In the genomic region with DNA sequence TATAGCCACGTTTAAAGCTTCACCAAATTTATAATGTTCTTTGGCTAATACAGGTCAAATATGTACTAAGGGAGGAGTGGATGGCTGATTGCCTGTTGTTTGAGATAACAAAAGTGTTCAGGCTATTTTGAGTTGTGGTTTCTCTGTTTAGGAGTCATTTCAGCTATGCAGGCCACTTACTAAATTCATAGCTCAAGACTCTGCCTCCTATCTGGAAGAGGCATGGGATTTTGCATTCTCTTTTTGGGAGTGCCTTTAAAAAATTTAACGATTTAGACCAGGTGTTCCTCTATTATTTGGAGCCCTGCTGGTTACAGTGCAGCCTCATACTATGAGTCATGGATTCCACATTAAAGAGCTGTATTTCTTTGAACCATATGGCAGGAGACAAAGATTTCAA, we compare ENCODE assay signal across 10 mouse cellular contexts. TPM values are rescaled to one million over a fixed set of nuclear protein-coding genes. Genes with fewer than 3 reads are reported as not detected.
DNase-seq lines count a peak whose midpoint lies in the region; ATAC-seq and TF ChIP-seq lines count a peak whose summit lies in the region.
"Had no signal": no experiment of that assay in that cellular context is flagged by ENCODE, and none has a peak within 500 bp of the region (broad histone marks: within the 10 kb centered on the region; RNA-seq: fewer than 3 reads in every experiment).

No protein-coding gene starts in this region.

- TF ChIP-seq CTCF in G1E (IDR thresholded peaks at IDR 0.05; ENCODE audit: low read depth, low read length) = no peak

- DNase-seq in kidney, adult 8-10 months = no peak
- DNase-seq in G1E (ENCODE audit: low spot score) (peak; percentile 35), adipocyte (ENCODE audit: low spot score) (no peak)
- DNase-seq in lung, postnatal 25 days (ENCODE audit: low spot score) = peak; percentile 57
- no peak for DNase-seq in cerebellum, postnatal 10 days
- no peak for DNase-seq in midbrain, embryonic 14.5 days
- DNase-seq: kidney, postnatal 36 days had no signal

- H3K27me3 ChIP-seq in kidney, embryonic 15.5 days = no peaks in the 10 kb centered on the region
- no peaks in the 10 kb centered on the region for H3K27me3 ChIP-seq in G1E (ENCODE audit: insufficient read depth, low read length)
- H3K27me3 ChIP-seq in midbrain, embryonic 14.5 days (ENCODE audit: control insufficient read depth, insufficient read depth, low read length) = no peaks in the 10 kb centered on the region
- H3K27me3 ChIP-seq: neural tube, embryonic 15.5 days had no signal

- H3K9me3 ChIP-seq in kidney, embryonic 15.5 days (replicated peaks) = no peaks in the 10 kb centered on the region
- no peaks in the 10 kb centered on the region for H3K9me3 ChIP-seq in G1E (replicated peaks)
- H3K9me3 ChIP-seq in midbrain, embryonic 14.5 days (ENCODE audit: control insufficient read depth, low read length) = no peaks in the 10 kb centered on the region
- H3K9me3 ChIP-seq: neural tube, embryonic 15.5 days had no signal

- ATAC-seq in kidney, embryonic 15.5 days (replicated peaks; ENCODE audit: low FRiP score) = no peak
- peak; percentile 77 for ATAC-seq in G1E (ENCODE audit: extremely low read depth, insufficient number of reproducible peaks, low FRiP score, poor library complexity, severe bottlenecking)
- ATAC-seq in erythroid progenitor cell, adult 5-6 weeks (replicated peaks; ENCODE audit: low FRiP score, poor library complexity, severe bottlenecking) = peak; percentile 50; the same call in 1 of the 2 replicates
- ATAC-seq in midbrain, embryonic 14.5 days (ENCODE audit: low FRiP score, low TSS enrichment) = no peak

- H3K27ac ChIP-seq in kidney, embryonic 15.5 days = peak overlapping the region; percentile 51; the same call in 1 of the 2 replicates
- no peak overlapping the region for H3K27ac ChIP-seq in midbrain, embryonic 14.5 days (replicated peaks; ENCODE audit: low read depth, low read length)
- H3K27ac ChIP-seq: neural tube, embryonic 15.5 days had no signal

- H3K9ac ChIP-seq in kidney, embryonic 15.5 days = no peak overlapping the region
- H3K9ac ChIP-seq in midbrain, embryonic 14.5 days (replicated peaks; ENCODE audit: low read length) = no peak overlapping the region
- H3K9ac ChIP-seq: neural tube, embryonic 15.5 days had no signal

- no peak overlapping the region for H3K4me3 ChIP-seq in kidney, embryonic 15.5 days (replicated peaks)
- H3K4me3 ChIP-seq in G1E (ENCODE audit: low read depth, low read length) = no peak overlapping the region
- H3K4me3 ChIP-seq in midbrain, embryonic 14.5 days (replicated peaks; ENCODE audit: low read depth, low read length) = no peak overlapping the region
- H3K4me3 ChIP-seq: neural tube, embryonic 15.5 days had no signal

- H3K36me3 ChIP-seq in kidney, embryonic 15.5 days = no peaks in the 10 kb centered on the region
- H3K36me3 ChIP-seq in G1E (replicated peaks) = peaks cover 6% of the 10 kb centered on the region
- H3K36me3 ChIP-seq in midbrain, embryonic 14.5 days (ENCODE audit: control insufficient read depth, insufficient read depth, low read length) = no peaks in the 10 kb centered on the region
- H3K36me3 ChIP-seq: neural tube, embryonic 15.5 days had no signal

- H3K4me2 ChIP-seq in kidney, embryonic 15.5 days = no peak overlapping the region
- no peak overlapping the region for H3K4me2 ChIP-seq in midbrain, embryonic 14.5 days (ENCODE audit: low read length)
- H3K4me2 ChIP-seq: neural tube, embryonic 15.5 days had no signal

- peaks cover 9% of the 10 kb centered on the region; the same call in 1 of the 2 replicates for H3K4me1 ChIP-seq in kidney, embryonic 15.5 days
- peaks cover 49% of the 10 kb centered on the region for H3K4me1 ChIP-seq in G1E (ENCODE audit: insufficient read depth, low read depth, low read length)
- H3K4me1 ChIP-seq in midbrain, embryonic 14.5 days (ENCODE audit: control insufficient read depth, insufficient read depth, low read length) = no peaks in the 10 kb centered on the region

- WGBS in kidney, embryonic 15.5 days = 35% methylated on average over 2 of the region's 2 CpGs
- WGBS in midbrain, embryonic 14.5 days = 76% methylated on average over 2 of the region's 2 CpGs

RNA-seq across cellular contexts. Expression of a gene that starts 9.2 kb away (rescaled TPM):
- 46.4 and 51.3 TPM in 2 replicates for polyA plus RNA-seq in kidney, embryonic 15.5 days (2015; fragmentation: Nextera tagmentation; extraction: Ambion mirVana)
- total RNA-seq in G1E (2014; fragmentation: Nextera tagmentation) (124 and 125 TPM in 2 replicates), G1E (2017) (34.6 and 36.9 TPM in 2 replicates)
- 14.3 and 47.3 TPM in 2 replicates for polyA plus RNA-seq in G1E (2012)
- 37.5 and 45.3 TPM in 2 replicates for total RNA-seq in erythroid progenitor cell, adult 5-6 weeks (2015; ENCODE audit: low replicate concordance)
- total RNA-seq in erythroid progenitor cell, adult 5-6 weeks (2017; ENCODE audit: low replicate concordance) = 32.4 and 38.9 TPM in 2 replicates
- polyA plus RNA-seq in midbrain, embryonic 14.5 days (2014; fragmentation: Nextera tagmentation; extraction: Ambion mirVana) = 6.5 and 14.3 TPM in 2 replicates

Comparison
In these comparisons a context has a peak if more than half of its experiments do, and no peak if none do; other contexts are left out.
1. ATAC-seq: peak in G1E (single experiment) and erythroid progenitor cell, adult 5-6 weeks (single experiment); none in kidney, embryonic 15.5 days (single experiment) and midbrain, embryonic 14.5 days (single experiment).
2. DNase-seq: peak in G1E (single experiment) and lung, postnatal 25 days (single experiment); none in kidney, adult 8-10 months (0 of 2), cerebellum, postnatal 10 days (0 of 2), midbrain, embryonic 14.5 days (single experiment) and adipocyte (single experiment).